Mouse (Mus musculus): ENCODE data around the gene Padi3. TPM values are rescaled to one million over a fixed set of nuclear protein-coding genes. Genes with fewer than 3 reads are reported as not detected.

Padi3 gene
- polyA plus RNA-seq, 1 experiment from 2014 or later, result 0.28 TPM

DNA sequence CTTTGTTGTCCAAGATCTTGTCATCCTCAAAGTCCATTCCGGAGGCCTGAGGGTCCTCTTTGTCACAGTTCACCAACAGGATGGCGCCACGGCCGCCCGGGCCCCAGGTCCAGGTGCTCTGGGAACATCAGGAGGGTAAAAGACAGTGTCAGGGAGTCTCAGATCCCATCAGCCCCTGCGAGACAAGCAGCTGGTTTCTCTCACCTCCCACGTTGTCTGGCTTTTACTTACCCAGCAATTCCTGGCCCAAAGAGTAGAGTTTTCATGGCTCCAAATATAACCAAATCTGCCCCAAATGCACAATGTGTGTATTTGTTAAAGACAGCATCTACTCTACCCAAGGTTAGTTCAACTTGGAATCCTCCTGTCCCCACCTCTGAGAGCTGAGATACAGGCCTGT lies 48.8 kb downstream of the Padi3 start:
- H3K9me3 ChIP-seq (ENCODE audit: control insufficient read depth, low read length), result no peaks in the 10 kb centered on the region
- H3K36me3 ChIP-seq (ENCODE audit: control insufficient read depth, insufficient read depth, low read length), result no peaks in the 10 kb centered on the region
- H3K9ac ChIP-seq (ENCODE audit: low read length), result no peak overlapping the region
- H3K27me3 ChIP-seq (ENCODE audit: control insufficient read depth, insufficient read depth, low read depth, low read length), result no peaks in the 10 kb centered on the region
- no peak overlapping the region for H3K4me3 ChIP-seq (ENCODE audit: low read length)
- H3K4me2 ChIP-seq (ENCODE audit: low read depth, low read length), result no peak overlapping the region
- H3K27ac ChIP-seq (ENCODE audit: low read length), result no peak overlapping the region
- 73% methylated on average over 7 of the region's 7 CpGs for WGBS
- H3K4me1 ChIP-seq (replicated peaks; ENCODE audit: control insufficient read depth, insufficient read depth, low read length), result no peaks in the 10 kb centered on the region
- no peak for ATAC-seq (ENCODE audit: low read depth)

DNA sequence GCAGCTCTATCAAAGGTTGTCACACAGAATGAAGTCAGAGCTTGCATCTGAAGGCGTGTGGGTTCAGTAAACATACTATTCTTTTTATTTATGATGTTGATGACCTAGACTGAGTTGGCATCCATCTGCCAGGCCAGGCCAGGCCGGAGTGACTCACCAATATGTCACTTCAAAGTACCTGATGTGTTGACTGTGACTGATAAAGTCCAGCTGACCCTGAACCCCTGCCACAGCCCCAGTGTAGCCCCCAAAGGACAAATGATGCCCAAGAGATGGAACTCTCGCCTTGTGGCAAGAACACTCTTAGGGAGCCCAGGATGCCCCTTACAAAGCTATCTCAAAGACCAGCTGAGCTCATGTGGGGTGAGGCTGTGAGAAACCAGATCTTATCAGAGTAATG lies 54.6 kb downstream of the Padi3 start:
- H3K36me3 ChIP-seq (ENCODE audit: control insufficient read depth, insufficient read depth, low read length), result no peaks in the 10 kb centered on the region
- H3K9me3 ChIP-seq (ENCODE audit: control insufficient read depth, low read length), result no peaks in the 10 kb centered on the region
- no peak overlapping the region for H3K27ac ChIP-seq (ENCODE audit: low read length)
- no peak for ATAC-seq (ENCODE audit: low read depth)
- no peak overlapping the region for H3K9ac ChIP-seq (ENCODE audit: low read length)
- H3K27me3 ChIP-seq (ENCODE audit: control insufficient read depth, insufficient read depth, low read depth, low read length), result no peaks in the 10 kb centered on the region
- no peaks in the 10 kb centered on the region for H3K4me1 ChIP-seq (replicated peaks; ENCODE audit: control insufficient read depth, insufficient read depth, low read length)
- H3K4me3 ChIP-seq (ENCODE audit: low read length), result no peak overlapping the region
- 66% methylated on average over 3 of the region's 3 CpGs for WGBS
- H3K4me2 ChIP-seq (ENCODE audit: low read depth, low read length), result no peak overlapping the region

DNA sequence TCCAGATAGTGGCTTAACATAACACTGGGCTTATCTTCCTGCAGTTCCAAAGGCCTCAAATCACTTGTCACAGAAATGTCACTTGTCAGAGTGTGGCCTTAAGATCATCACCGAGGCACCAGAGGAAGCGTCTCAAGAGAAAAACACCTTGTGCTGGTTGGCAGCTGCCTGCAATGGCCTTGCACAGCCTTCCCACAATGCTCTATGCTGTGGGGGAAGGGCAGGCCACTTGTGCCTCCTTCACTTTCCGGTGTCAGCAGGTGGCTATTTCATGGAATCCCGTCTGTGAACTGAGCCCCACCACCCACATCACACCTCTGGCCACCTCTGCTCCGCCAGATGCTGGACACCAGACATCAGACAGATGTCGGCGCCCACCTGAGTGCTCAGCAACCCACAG lies 57.1 kb downstream of the Padi3 start:
- Histone ChIP-seq H3K36me3 (ENCODE audit: control insufficient read depth, insufficient read depth, low read length) (no peaks in the 10 kb centered on the region), H3K27me3 (ENCODE audit: control insufficient read depth, insufficient read depth, low read depth, low read length) (no peaks in the 10 kb centered on the region), H3K27ac (ENCODE audit: low read length) (no peak overlapping the region), H3K9ac (ENCODE audit: low read length) (no peak overlapping the region), H3K4me3 (ENCODE audit: low read length) (no peak overlapping the region), H3K4me2 (ENCODE audit: low read depth, low read length) (no peak overlapping the region), H3K4me1 (replicated peaks; ENCODE audit: control insufficient read depth, insufficient read depth, low read length) (no peaks in the 10 kb centered on the region; the same call in 1 of the 2 replicates), H3K9me3 (ENCODE audit: control insufficient read depth, low read length) (no peaks in the 10 kb centered on the region)
- WGBS, result 45% methylated on average over 7 of the region's 7 CpGs
- ATAC-seq (ENCODE audit: low read depth), result no peak

DNA sequence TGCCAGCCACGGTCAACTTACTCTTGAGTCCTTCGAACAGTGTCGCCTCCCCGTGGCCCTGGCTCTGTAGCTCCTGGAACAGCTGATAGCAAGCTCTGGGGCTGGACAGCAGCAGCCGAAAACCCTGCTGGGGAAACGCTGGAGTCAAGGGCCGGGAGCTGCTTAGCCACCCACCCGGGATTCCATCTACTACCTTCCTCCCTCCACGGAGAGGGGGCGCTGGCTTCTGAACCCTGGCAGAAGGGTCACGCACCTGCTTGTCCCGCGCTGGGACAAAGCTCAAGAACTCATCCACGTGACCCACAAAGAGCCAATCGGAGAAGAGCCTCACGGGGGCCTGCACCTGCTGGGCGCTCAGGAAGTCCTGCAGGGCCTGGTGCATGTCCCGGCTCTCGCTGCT lies 60.1 kb downstream of the Padi3 start:
- Histone ChIP-seq H3K9me3 (ENCODE audit: control insufficient read depth, low read length) (no peaks in the 10 kb centered on the region), H3K4me1 (replicated peaks; ENCODE audit: control insufficient read depth, insufficient read depth, low read length) (peaks cover 4% of the 10 kb centered on the region), H3K4me2 (ENCODE audit: low read depth, low read length) (peak overlapping the region; percentile 56), H3K27ac (ENCODE audit: low read length) (no peak overlapping the region), H3K36me3 (ENCODE audit: control insufficient read depth, insufficient read depth, low read length) (no peaks in the 10 kb centered on the region), H3K27me3 (ENCODE audit: control insufficient read depth, insufficient read depth, low read depth, low read length) (no peaks in the 10 kb centered on the region; the same call in 1 of the 2 replicates), H3K9ac (ENCODE audit: low read length) (0 out of 2 replicates have a peak overlapping the region, but pooled peaks have one; percentile 41), H3K4me3 (ENCODE audit: low read length) (peak overlapping the region; percentile 27)
- WGBS, result 11% methylated on average over 19 of the region's 19 CpGs
- peak; percentile 56; the same call in 1 of the 2 replicates for ATAC-seq (ENCODE audit: low read depth)

DNA sequence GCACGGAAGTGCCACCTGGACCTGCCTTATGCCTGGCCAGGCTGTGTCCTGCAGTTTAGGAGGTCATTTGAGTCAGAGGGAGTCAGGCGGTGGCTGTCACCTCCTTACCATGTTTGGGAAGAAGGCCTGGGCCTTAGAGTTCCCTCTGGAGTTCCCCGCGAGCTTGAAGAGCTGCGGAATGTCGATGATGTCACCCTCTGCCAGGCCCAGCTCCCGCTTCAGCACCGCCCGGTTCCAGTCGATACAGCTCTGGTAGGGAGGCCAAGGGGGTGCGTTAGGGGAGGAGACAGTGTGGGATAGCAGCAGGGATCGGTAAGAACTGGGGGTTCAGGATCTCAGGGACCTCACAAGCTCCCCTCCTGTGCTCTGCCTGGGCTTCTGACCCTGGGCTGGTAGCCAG lies 62.5 kb downstream of the Padi3 start:
- H3K27me3 ChIP-seq (ENCODE audit: control insufficient read depth, insufficient read depth, low read depth, low read length), result no peaks in the 10 kb centered on the region; the same call in 1 of the 2 replicates
- H3K4me1 ChIP-seq (replicated peaks; ENCODE audit: control insufficient read depth, insufficient read depth, low read length), result peaks cover 4% of the 10 kb centered on the region
- no peak overlapping the region for H3K4me2 ChIP-seq (ENCODE audit: low read depth, low read length)
- WGBS, result 16% methylated on average over 12 of the region's 12 CpGs
- ATAC-seq (ENCODE audit: low read depth), result peak; percentile 58
- no peak overlapping the region for H3K4me3 ChIP-seq (ENCODE audit: low read length)
- no peaks in the 10 kb centered on the region for H3K9me3 ChIP-seq (ENCODE audit: control insufficient read depth, low read length)
- peak overlapping the region; percentile 30; the same call in 1 of the 2 replicates for H3K9ac ChIP-seq (ENCODE audit: low read length)
- H3K36me3 ChIP-seq (ENCODE audit: control insufficient read depth, insufficient read depth, low read length), result no peaks in the 10 kb centered on the region
- H3K27ac ChIP-seq (ENCODE audit: low read length), result no peak overlapping the region

DNA sequence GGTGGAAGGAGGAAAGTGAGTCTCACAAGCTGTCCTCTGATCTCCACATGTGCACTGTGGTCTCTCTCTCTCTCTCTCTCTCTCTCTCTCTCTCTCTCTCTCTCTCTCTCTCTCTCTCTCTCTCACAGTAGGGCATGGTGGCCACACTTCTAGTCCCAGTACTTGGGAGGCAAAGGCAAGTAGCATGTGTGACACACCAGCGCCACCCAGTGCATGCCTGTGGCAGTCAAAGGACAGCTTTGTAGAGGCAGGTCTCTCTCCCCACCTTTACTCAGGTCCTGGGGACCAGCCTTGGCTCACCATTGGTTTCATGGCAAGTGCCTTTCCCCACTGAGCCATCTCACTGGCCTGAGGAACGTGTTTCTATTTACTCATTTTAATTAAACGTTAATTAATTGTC lies 65.8 kb downstream of the Padi3 start:
- Histone ChIP-seq H3K9ac (ENCODE audit: low read length) (no peak overlapping the region), H3K27ac (ENCODE audit: low read length) (no peak overlapping the region), H3K36me3 (ENCODE audit: control insufficient read depth, insufficient read depth, low read length) (no peaks in the 10 kb centered on the region), H3K4me2 (ENCODE audit: low read depth, low read length) (no peak overlapping the region), H3K9me3 (ENCODE audit: control insufficient read depth, low read length) (no peaks in the 10 kb centered on the region), H3K4me1 (replicated peaks; ENCODE audit: control insufficient read depth, insufficient read depth, low read length) (peaks cover 4% of the 10 kb centered on the region), H3K4me3 (ENCODE audit: low read length) (no peak overlapping the region), H3K27me3 (ENCODE audit: control insufficient read depth, insufficient read depth, low read depth, low read length) (no peaks in the 10 kb centered on the region; the same call in 1 of the 2 replicates)
- ATAC-seq (ENCODE audit: low read depth), result no peak
- 15% methylated on average over 3 of the region's 3 CpGs for WGBS

DNA sequence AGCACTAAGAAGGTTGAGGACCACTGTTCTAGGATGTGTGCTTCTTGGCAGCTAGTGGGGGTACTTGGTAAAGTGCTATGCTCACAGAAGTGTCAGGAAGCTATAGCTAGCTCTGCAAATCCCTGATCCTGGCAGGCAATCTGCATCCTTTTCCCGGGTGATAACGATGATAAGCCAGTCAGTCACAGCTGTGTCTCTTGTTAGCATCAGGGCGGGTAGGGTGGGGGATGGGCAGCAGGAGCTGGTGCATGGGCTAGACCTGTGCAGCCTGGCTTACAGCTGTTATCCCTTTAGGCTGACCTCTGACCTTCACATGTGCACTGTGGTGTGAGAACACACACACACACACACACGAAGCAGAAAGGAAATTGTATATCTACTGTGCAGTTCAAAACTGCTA lies 67.4 kb downstream of the Padi3 start:
- Histone ChIP-seq H3K36me3 (ENCODE audit: control insufficient read depth, insufficient read depth, low read length) (no peaks in the 10 kb centered on the region), H3K9ac (ENCODE audit: low read length) (no peak overlapping the region), H3K27ac (ENCODE audit: low read length) (no peak overlapping the region), H3K27me3 (ENCODE audit: control insufficient read depth, insufficient read depth, low read depth, low read length) (no peaks in the 10 kb centered on the region; the same call in 1 of the 2 replicates), H3K4me3 (ENCODE audit: low read length) (no peak overlapping the region), H3K4me1 (replicated peaks; ENCODE audit: control insufficient read depth, insufficient read depth, low read length) (peaks cover 2% of the 10 kb centered on the region), H3K9me3 (ENCODE audit: control insufficient read depth, low read length) (no peaks in the 10 kb centered on the region), H3K4me2 (ENCODE audit: low read depth, low read length) (no peak overlapping the region)
- no peak for ATAC-seq (ENCODE audit: low read depth)
- WGBS, result 26% methylated on average over 4 of the region's 4 CpGs

DNA sequence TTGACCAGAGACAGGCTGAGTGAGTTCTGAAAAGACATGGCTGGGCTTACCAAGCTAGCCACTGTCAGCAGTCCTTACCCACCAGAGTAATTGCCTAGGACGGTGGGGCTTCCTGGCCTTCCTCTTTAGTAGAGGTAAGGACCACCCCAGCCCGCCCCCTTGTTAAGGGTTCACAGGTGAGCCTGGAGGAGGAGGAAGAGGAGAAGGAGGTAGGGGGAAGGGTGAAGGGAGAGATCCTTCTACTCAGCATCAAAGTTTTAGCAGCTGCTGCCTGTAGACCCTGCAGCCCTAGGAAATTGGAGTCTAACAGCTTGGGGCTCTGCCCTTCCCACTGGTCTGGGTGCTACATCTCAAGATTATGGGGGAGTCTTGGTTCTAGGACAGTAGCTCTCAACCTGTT lies 67.9 kb downstream of the Padi3 start, which contains the start of gene Padi6:
Gene Padi6, minus strand, starts transcription at position 101 of the 400 bp plus-strand sequence.
- Histone ChIP-seq H3K27me3 (ENCODE audit: control insufficient read depth, insufficient read depth, low read depth, low read length) (no peaks in the 10 kb centered on the region; the same call in 1 of the 2 replicates), H3K9me3 (ENCODE audit: control insufficient read depth, low read length) (no peaks in the 10 kb centered on the region), H3K36me3 (ENCODE audit: control insufficient read depth, insufficient read depth, low read length) (no peaks in the 10 kb centered on the region), H3K4me3 (ENCODE audit: low read length) (no peak within 1 kb of the TSS), H3K27ac (ENCODE audit: low read length) (no peak within 1 kb of the TSS), H3K9ac (ENCODE audit: low read length) (no peak within 1 kb of the TSS), H3K4me2 (ENCODE audit: low read depth, low read length) (no peak within 1 kb of the TSS), H3K4me1 (replicated peaks; ENCODE audit: control insufficient read depth, insufficient read depth, low read length) (no peaks in the 10 kb centered on the region)
- 74% methylated on average over 2 of the region's 2 CpGs for WGBS
- no peak for ATAC-seq (ENCODE audit: low read depth)

DNA sequence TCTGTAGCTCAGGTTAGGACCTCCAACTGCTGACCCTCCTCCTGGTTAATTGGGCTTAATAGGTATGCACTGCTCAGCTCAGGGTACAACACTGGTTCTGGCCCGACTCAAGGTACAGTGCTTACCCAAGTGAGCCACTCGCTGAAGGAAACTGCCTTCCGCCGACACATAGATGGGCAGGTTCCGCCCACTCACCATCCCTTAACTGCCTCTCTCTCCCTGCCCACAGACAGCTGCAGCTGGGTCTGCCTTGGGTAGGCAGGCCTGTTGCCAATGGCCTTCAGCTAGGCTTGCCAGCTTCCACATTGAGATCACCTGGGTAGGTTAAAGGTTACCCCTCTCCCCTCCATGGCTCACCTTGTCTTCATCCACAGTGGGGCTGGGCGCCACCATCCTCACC lies 69.0 kb downstream of the Padi3 start:
- Histone ChIP-seq H3K36me3 (ENCODE audit: control insufficient read depth, insufficient read depth, low read length) (no peaks in the 10 kb centered on the region), H3K9me3 (ENCODE audit: control insufficient read depth, low read length) (no peaks in the 10 kb centered on the region), H3K4me3 (ENCODE audit: low read length) (no peak overlapping the region), H3K9ac (ENCODE audit: low read length) (no peak overlapping the region), H3K27ac (ENCODE audit: low read length) (no peak overlapping the region), H3K4me1 (replicated peaks; ENCODE audit: control insufficient read depth, insufficient read depth, low read length) (no peaks in the 10 kb centered on the region), H3K4me2 (ENCODE audit: low read depth, low read length) (no peak overlapping the region), H3K27me3 (ENCODE audit: control insufficient read depth, insufficient read depth, low read depth, low read length) (no peaks in the 10 kb centered on the region)
- ATAC-seq (ENCODE audit: low read depth), result no peak
- WGBS, result 83% methylated on average over 6 of the region's 6 CpGs

DNA sequence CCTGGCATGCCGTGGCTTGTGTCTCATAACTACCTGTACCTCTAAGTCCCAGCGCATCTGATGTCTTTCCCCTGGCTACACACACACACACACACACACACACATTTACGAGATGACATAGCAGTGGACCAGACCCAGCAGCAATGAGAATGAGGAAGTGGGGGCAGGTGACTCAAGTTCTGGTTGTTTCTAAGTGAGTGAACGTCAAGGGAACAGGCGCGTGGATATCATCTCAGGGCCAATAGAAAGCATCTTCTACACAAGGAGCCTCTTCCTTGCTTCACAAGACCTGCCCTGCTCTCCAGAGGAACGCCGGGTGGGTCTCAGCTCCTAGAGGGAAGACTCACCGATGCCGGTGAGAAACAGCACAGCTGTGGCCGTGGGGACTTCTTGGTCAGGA lies 69.8 kb downstream of the Padi3 start:
- H3K4me3 ChIP-seq (ENCODE audit: low read length), result no peak overlapping the region
- no peaks in the 10 kb centered on the region for H3K27me3 ChIP-seq (ENCODE audit: control insufficient read depth, insufficient read depth, low read depth, low read length)
- no peaks in the 10 kb centered on the region for H3K9me3 ChIP-seq (ENCODE audit: control insufficient read depth, low read length)
- no peak for ATAC-seq (ENCODE audit: low read depth)
- H3K9ac ChIP-seq (ENCODE audit: low read length), result no peak overlapping the region
- no peak overlapping the region for H3K27ac ChIP-seq (ENCODE audit: low read length)
- H3K4me2 ChIP-seq (ENCODE audit: low read depth, low read length), result no peak overlapping the region
- no peaks in the 10 kb centered on the region for H3K36me3 ChIP-seq (ENCODE audit: control insufficient read depth, insufficient read depth, low read length)
- 82% methylated on average over 11 of the region's 11 CpGs for WGBS
- H3K4me1 ChIP-seq (replicated peaks; ENCODE audit: control insufficient read depth, insufficient read depth, low read length), result no peaks in the 10 kb centered on the region

Measured in lung, embryonic 16.5 days (tissue).